Mouse (Mus musculus) layer of hippocampus, adult 8-10 months (tissue): Measurements from ENCODE around the gene E2f6. TPM values are rescaled to one million over a fixed set of nuclear protein-coding genes. Genes with fewer than 3 reads are reported as not detected.

ENCODE experiments used
- DNase-seq, 2 experiments: peaks; one replicate each; pipeline ENCODE4 v3.0.0; 2022; ENCODE audit warnings: low spot score in 2 of 2
- total RNA-seq, 4 experiments: library from RNA; stranded (reverse); gene quantifications; 2 replicates each; pipeline ENCODE4 v1.2.4; 2022

Gene E2f6
- total RNA-seq, 4 experiments from 2014 or later = 31.7 to 40.5 (median 35.8) TPM

DNA sequence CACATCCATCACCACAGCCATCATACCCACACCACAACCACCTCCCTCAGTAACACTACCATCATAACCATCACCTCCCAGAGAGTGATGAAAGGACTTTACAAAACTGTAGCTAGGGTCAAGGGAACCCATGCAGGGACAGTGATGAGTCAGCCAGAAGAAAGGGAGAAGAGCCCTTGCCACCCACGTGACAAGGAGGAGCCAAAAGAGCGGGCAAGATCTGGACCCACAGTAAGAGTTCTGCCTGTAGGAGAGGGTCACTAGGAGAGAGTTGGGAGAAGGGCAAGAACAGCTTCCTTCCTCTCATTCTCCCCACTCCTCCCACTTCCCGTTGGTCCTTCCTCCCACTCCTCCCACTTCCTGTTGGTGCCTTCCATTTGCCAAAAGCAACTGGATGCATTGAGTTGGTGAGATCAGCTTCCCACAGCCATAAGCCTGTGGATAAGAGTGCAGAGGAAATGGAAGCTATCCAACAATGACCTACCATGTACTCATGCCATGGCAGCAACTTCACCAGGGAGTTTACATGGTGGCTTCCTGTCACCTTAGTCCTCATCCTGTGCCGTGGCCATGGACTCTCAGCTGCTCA lies 36.5 kb downstream of the E2f6 start:
- no peak for DNase-seq

DNA sequence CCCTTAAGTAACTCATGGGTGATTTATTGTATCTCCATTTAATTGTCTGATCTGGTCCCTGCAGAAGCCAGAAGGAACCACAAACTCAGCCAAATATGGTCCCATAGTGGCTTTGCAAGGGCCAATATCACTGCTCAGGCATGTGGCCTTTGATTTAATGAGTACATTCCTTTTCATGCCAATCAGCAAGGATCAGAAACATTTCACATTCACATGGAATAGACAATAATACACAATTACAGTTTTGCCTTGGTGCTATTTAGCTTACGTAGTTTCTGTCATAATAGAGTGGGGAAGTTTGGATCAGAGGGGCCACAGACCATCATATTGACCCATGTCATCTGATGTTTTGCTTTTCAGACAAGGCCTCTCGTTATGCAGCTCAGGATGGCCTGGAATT lies 37.7 kb downstream of the E2f6 start:
- DNase-seq = no peak

GRCm38 (mm10) chr12:16849821-16850220 lies 39.1 kb downstream of the E2f6 start:
- no peak for DNase-seq

DNA sequence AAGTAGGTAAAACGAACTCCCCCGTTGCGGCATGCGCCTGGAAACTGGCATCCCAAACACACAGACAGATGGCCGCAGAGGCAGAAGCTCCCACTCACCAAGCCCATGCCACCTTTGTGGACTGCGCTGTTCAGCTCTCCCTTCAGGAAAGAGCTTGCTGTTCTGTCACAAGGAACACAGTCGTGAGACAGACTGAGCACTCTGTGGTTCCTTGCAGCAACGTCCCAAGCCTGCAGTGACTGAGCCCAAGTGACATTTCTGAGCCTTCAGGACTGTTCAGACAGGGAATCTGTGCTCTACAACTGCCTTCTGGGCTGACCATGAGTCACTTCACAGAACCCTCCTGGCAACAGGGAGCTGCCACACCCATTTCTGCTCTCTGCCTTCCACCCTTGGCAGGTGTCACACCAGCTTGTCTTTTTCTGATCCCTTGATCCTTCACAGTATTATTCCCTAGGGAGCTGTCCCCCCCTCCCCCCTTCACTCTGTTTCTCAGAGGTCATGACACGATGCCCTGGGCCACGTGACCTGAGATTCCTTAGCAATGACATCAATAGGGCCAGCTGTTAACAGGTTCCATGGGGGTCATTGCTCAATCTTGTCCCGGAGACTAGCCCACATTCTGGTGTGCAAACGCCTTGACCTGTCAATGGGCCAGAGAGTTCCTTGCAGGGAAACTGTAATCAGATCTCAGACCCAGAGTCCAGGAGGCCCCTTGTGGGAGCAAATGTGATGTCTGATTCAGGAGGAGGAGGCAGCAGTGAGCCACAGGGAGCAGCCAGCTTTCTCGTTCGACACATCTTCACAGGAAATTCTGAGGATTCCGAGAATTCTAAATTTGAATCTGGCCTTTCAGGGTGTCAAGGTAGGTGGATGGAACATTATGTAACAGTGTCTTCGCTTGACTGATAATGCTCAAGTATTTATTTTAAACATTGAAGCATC lies 39.9 kb downstream of the E2f6 start:
- peak; percentile 77 to 82 for DNase-seq

- DNase-seq = no peak
These were observed 42.8 kb downstream of the E2f6 start for GRCm38 (mm10) chr12:16853431-16854165.

GRCm38 (mm10) chr12:16855632-16856305 lies 45.0 kb downstream of the E2f6 start:
- DNase-seq = peak; percentile 80 to 91

GRCm38 (mm10) chr12:16856306-16856679 lies 45.5 kb downstream of the E2f6 start:
- no peak for DNase-seq

DNA sequence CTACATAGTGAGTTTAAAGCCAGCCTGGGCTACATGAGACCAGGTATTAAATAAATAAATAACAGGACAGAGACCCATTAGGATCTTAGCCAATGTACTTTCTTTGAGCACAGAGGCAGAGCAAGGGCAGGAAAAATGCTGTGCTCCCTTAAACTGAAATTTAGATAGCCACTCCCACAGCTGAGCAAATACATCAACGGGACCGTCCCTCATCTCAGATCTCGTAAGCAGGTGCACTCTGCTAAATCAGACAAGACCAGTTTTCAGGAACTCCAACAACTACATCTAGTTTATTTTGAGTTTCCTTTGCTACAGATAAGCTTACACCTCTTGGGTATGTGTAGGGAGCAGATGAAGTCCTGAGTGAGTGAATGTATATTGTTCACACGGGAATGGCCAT lies 47.3 kb downstream of the E2f6 start:
- DNase-seq = no peak

- DNase-seq = no peak
These were observed 49.0 kb downstream of the E2f6 start for GRCm38 (mm10) chr12:16859781-16860180.

- no peak for DNase-seq
These were observed 49.8 kb downstream of the E2f6 start for GRCm38 (mm10) chr12:16860533-16860932.

- no peak for DNase-seq
These were observed 50.2 kb downstream of the E2f6 start for GRCm38 (mm10) chr12:16860961-16861360.

DNA sequence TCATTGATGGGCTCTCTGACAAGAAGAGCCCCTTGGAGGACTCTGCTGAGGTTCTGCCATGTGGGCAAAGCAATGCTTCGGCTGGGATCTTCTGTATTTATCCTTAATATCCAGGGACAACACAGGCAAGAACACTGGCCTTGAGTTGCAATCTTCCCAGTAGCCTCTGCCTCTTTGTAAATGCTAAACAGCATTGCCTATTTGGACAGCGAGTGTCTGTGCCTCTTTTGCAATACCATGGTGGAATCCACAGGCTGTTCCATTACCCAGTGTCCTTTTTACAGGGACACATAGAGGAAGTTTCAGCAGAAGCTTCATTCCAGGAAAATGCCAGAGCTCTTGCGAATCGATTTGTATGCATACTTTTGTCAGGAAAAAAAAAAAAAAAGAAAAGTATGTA lies 53.7 kb downstream of the E2f6 start:
- DNase-seq = no peak

GRCm38 (mm10) chr12:16865871-16866270 lies 55.1 kb downstream of the E2f6 start:
- no peak for DNase-seq

GRCm38 (mm10) chr12:16866460-16866859 lies 55.7 kb downstream of the E2f6 start:
- no peak for DNase-seq

- DNase-seq = no peak
These were observed 56.5 kb downstream of the E2f6 start for GRCm38 (mm10) chr12:16867306-16867705.

- no peak for DNase-seq
These were observed 57.9 kb downstream of the E2f6 start for GRCm38 (mm10) chr12:16868618-16869017.

GRCm38 (mm10) chr12:16869091-16869778 lies 58.5 kb downstream of the E2f6 start:
- no peak for DNase-seq

GRCm38 (mm10) chr12:16869870-16870404 lies 59.2 kb downstream of the E2f6 start:
- no peak for DNase-seq

DNA sequence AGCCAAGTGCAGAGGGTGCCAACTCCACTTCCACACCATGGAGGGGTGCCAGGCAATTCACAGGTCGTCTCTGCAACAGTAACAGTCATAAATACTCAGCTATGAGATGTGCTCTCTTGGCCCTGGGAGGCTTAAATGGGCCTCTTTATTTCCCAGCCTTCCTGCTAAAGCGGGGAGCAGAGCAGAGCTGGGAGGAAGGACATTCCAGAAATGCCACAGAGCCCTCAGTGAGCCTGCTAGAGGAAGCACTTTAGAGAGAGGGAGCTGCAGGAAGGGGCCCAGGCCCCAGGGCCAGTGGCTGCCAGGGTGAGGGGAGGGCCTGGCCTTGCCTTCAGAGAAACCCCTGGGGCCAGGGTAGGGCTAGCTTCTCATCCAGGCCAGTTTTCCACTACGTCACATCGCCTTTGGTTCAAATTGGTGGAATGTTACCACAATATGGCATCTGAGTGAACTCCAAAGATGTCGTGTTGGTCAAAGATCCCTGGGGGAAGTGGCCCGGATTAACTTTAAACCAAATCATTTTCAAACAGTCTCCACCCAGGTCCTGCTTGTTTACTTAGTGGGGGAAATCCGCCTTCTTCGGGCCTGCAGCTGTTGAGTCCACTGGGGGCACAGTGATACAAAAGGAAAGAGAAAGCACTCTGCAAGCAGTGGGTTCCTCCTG lies 59.8 kb downstream of the E2f6 start:
- no peak for DNase-seq

DNA sequence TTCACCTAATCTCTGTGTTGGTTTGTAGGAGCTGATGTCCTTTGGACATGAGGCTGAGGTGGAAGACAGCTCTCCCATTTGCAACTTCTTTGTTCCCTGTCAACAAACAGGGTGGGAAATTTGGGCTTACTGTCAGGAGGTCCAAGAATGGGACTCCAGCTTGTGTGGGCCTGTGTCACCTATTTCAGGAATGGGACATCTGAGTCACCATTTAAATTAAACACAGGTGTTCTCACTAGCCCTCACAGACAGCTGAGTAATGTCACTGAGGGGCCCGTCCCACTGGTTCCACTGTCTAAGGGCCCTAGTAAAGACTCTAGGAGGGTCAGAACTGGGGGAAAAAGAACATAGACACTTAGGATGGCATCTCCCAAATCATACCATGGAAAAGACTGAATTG lies 61.2 kb downstream of the E2f6 start:
- DNase-seq = no peak
